Mouse (Mus musculus) heart, embryonic 10.5 days (tissue): ENCODE measurements at regions not wholly inside any gene's neighbourhood (a gene's known extent, or its start where the extent isn't known, plus 50 kb on each side); places are given as distances from the start of the nearest gene placed in this dataset.

Experiments
- DNase-seq: peaks from one replicate; pipeline ENCODE4 v3.0.0-alpha.2; 2017; ENCODE audit warnings: low spot score
- H3K27ac ChIP-seq: fragments of 300-500 bp; sonication (generic); 2 replicates; pipeline ENCODE4 v1.5.1; 2016; ENCODE audit warnings: mild to moderate bottlenecking
- H3K27me3 ChIP-seq: fragments of 300-500 bp; sonication (generic); 2 replicates; pipeline ENCODE4 v1.6.1; 2016; ENCODE audit warnings: mild to moderate bottlenecking; ENCODE audit not compliant: poor library complexity, insufficient read depth, severe bottlenecking
- H3K36me3 ChIP-seq: fragments of 300-500 bp; sonication (generic); 2 replicates; pipeline ENCODE4 v1.6.1; 2016; ENCODE audit warnings: mild to moderate bottlenecking, moderate library complexity
- H3K4me1 ChIP-seq: fragments of 300-500 bp; sonication (generic); 2 replicates; pipeline ENCODE4 v1.6.1; 2016; ENCODE audit warnings: mild to moderate bottlenecking
- H3K4me3 ChIP-seq: fragments of 300-500 bp; sonication (generic); 2 replicates; pipeline ENCODE4 v1.5.1; 2016; ENCODE audit warnings: mild to moderate bottlenecking, moderate library complexity
- H3K9me3 ChIP-seq: fragments of 300-500 bp; sonication (generic); 2 replicates; pipeline ENCODE4 v1.6.1; 2016; ENCODE audit warnings: mild to moderate bottlenecking, moderate library complexity
- WGBS: fragments of 180-500 bp; shearing (Covaris S2); methylation state at CpG from one replicate; pipeline ENCODE4 v1.1.7; 2016; 5-methylcytosine and 5-hydroxymethylcytosine counted together

DNA sequence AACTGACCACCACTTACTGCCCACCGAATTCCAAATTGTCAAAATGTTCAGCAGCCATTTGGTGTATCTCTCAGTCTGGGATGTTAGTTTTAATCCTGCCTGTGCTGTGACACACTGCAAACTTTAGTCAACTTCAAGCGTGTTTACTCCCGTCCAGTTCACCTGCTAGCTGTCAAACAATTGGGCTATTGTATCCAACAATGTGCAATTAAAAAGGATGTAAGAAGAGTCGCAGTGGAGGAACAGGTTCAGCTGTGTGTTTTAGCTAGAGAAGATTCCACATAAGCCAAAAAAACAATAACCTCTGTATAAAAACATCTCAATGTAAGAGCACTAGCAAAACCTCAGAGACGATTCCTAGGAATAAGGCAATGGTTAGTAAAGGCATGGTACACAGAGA, 392.7 kb upstream of the Prickle1 start:
- DNase-seq: no peak

DNA sequence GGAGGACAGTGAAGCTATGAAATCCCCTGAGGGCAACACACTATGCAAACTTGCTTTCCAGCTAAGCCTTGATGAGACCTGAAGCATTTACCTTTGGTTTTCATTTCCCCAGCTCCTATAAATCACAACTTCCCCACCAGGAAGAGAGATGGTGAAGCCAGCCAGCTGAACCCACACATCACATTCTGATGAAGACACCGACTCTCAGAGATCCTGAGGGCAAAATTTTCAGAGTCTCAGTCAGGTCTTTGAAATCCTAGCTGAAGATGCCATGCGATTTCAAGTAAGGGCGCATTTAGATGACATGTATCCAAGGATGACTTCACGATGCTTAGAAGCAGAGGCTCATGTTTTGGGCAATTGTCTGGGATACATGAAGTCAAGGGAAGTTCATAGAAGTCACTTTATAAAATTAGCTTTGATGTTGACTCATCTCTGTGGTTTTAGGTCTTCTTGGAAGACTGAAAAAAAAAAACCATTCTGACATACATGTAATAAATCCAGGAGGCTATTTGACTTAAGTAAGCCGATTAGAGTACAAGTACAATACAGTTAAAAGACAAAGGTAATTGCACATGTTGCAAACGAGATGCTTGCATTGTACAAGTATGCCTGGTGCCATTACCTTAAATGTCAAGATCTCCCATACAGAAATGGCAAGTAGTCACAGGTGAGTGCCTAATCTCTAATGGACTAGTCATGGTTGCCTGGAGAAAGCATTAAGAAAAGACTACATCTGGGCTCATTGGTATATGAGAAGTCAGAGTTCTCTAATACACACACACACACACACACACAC, 391.1 kb upstream of the Prickle1 start:
- Histone ChIP-seq H3K4me3 (no peak overlapping the region), H3K9me3 (no peaks in the 10 kb centered on the region), H3K27ac (no peak overlapping the region), H3K36me3 (no peaks in the 10 kb centered on the region), H3K4me1 (no peaks in the 10 kb centered on the region), H3K27me3 (no peaks in the 10 kb centered on the region)
- DNase-seq: no peak
- WGBS: 88% methylated on average over 6 of the region's 6 CpGs

More for the DNA sequence above, 392.7 kb upstream of the Prickle1 start:
- no peak overlapping the region for H3K27ac ChIP-seq
- H3K4me1 ChIP-seq: no peaks in the 10 kb centered on the region
- no peaks in the 10 kb centered on the region for H3K36me3 ChIP-seq
- no peaks in the 10 kb centered on the region for H3K27me3 ChIP-seq
- no peak overlapping the region for H3K4me3 ChIP-seq
- H3K9me3 ChIP-seq: no peaks in the 10 kb centered on the region
- 75% methylated on average over 5 of the region's 5 CpGs for WGBS

DNA sequence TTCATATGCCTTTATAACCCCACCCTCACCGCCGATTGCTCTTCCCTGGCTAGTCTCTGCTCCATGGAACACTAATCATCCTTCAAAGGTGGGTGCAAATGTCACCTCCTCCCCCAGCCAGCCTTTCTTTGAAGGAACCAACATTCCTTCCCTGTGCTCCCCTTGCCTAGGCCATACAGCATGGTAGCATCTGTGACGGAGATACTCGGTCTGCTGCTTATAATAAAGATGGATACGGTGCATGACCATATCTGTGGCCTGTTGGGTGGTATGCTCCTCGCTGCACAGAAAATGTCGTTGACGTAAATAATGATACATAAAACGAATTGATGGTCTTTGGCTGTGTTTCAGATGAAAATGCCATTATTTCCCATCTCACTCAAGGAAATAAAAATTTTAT, 386.4 kb upstream of the Prickle1 start:
- DNase-seq: no peak
- no peak overlapping the region for H3K4me3 ChIP-seq
- WGBS: 93% methylated on average over 9 of the region's 9 CpGs
- no peaks in the 10 kb centered on the region for H3K9me3 ChIP-seq
- peaks cover 4% of the 10 kb centered on the region; the same call in 1 of the 2 replicates for H3K4me1 ChIP-seq
- no peaks in the 10 kb centered on the region for H3K27me3 ChIP-seq
- H3K27ac ChIP-seq: no peak overlapping the region
- no peaks in the 10 kb centered on the region for H3K36me3 ChIP-seq

DNA sequence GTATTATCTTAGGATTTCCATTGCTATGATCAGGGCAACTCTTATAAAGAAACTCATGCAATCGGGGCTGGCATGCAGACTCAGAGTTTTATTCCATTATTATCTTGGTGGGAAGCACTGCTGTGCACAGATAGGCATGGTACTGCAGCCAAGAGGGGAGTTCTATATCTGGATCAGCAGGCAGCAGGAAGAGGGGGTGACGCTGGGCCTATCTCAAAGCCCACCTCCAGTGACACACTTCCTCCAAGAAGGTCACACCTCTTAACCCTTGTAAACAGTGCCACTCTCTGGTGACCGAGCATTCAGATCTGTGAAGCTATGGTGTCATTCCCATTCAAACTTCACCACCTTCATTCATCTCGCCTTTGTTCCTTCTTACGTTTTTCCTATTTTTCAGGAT, 381.8 kb upstream of the Prickle1 start:
- no peak overlapping the region for H3K4me3 ChIP-seq
- peak; percentile 81 for DNase-seq
- H3K27ac ChIP-seq: no peak overlapping the region
- WGBS: 50% methylated on average over 5 of the region's 5 CpGs
- H3K4me1 ChIP-seq: peaks cover 13% of the 10 kb centered on the region; the same call in 1 of the 2 replicates
- H3K27me3 ChIP-seq: no peaks in the 10 kb centered on the region
- H3K36me3 ChIP-seq: no peaks in the 10 kb centered on the region
- H3K9me3 ChIP-seq: no peaks in the 10 kb centered on the region

DNA sequence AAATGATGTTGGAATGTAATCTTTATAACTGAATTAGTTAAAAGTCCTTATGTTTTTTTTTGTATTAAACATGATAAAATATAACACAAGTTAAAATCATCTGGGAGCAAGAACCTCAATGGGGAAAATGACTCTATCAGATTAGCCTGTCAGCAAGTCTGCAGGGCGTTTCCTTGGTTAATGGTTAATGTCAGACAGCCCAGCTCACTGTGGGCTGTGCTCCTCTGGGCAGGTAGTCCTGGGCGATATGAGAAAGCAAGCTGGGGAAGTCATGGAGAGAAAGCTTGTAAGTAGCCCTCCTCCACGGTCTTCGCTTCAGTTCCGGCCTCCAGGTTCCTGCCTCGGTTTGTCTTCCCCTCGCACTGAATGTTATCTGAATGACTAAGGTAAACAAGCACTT, 379.0 kb upstream of the Prickle1 start:
- Histone ChIP-seq H3K27ac (0 out of 2 replicates have a peak overlapping the region, but pooled peaks have one; percentile 42), H3K27me3 (no peaks in the 10 kb centered on the region), H3K36me3 (no peaks in the 10 kb centered on the region), H3K4me3 (no peak overlapping the region), H3K4me1 (peaks cover 13% of the 10 kb centered on the region; the same call in 1 of the 2 replicates), H3K9me3 (no peaks in the 10 kb centered on the region)
- no peak for DNase-seq
- 8% methylated on average over 7 of the region's 7 CpGs for WGBS

DNA sequence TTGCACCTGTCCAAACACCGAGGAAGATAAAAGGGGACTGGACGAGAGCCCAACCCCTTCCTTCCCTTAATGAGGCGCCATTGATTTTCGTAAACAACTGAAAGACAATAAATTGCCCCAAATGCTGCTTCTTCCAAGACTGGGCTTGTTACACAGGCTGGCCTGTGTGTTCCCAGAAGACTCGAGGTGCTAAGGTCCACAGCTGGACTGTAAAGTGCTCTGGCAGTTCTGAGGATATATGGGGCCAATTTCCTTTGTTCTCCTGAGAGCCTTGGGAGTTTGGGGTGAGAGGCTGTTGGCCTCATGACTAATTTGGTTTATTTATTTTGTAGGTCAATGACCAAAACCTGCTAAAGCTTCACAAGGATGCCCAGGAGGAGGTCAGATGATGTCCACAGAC, 377.3 kb upstream of the Prickle1 start:
- WGBS: 66% methylated on average over 5 of the region's 5 CpGs
- H3K4me3 ChIP-seq: no peak overlapping the region
- no peaks in the 10 kb centered on the region for H3K36me3 ChIP-seq
- H3K27ac ChIP-seq: no peak overlapping the region
- H3K27me3 ChIP-seq: no peaks in the 10 kb centered on the region
- peaks cover 13% of the 10 kb centered on the region; the same call in 1 of the 2 replicates for H3K4me1 ChIP-seq
- no peaks in the 10 kb centered on the region for H3K9me3 ChIP-seq
- no peak for DNase-seq

DNA sequence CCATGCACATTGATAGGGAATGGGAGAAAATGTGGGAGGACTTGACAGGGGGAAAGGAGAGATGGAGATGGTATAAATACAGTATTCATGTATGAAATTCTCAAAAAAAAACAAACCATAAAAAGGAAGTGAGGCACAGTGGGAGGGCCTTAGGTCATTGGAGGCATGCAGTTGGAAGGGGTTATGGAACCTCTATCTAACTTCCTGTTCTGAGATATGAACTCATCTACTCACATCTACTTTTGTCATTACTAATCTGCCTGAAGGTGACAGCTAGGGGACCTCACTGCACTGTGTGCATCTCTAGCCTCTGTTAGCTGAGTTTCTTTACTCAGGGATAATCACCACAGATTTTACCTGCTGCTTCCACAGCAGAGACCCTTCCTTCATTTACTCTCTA, 366.3 kb upstream of the Prickle1 start:
- H3K36me3 ChIP-seq: no peaks in the 10 kb centered on the region
- H3K27me3 ChIP-seq: no peaks in the 10 kb centered on the region
- no peak for DNase-seq
- no peak overlapping the region for H3K27ac ChIP-seq
- no peaks in the 10 kb centered on the region for H3K9me3 ChIP-seq
- H3K4me1 ChIP-seq: no peaks in the 10 kb centered on the region
- no peak overlapping the region for H3K4me3 ChIP-seq

DNA sequence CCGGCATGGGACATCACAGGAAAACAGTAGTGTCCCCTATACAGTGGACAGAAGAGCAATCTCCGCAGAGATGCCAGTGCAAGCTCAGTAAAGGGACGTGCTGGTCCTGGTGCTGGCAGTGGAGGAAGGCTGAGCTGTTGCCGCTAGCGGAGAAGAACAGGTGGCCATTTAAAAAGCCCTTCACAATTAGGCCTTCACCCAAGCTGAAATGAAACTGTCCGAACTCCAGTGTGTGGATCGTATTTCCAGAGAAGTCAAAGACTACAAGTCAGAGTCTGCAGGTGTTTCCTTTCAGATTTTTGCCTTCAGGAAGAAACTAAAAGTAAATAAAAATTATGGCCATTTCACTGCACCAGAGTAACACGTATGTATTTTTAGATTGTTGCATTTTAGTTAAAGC, 364.2 kb upstream of the Prickle1 start:
- no peaks in the 10 kb centered on the region for H3K27me3 ChIP-seq
- DNase-seq: no peak
- H3K9me3 ChIP-seq: 0 out of 2 replicates have a peak, but pooled peaks cover 5% of the 10 kb centered on the region
- 0 out of 2 replicates have a peak, but pooled peaks cover 2% of the 10 kb centered on the region for H3K36me3 ChIP-seq
- 76% methylated on average over 8 of the region's 8 CpGs for WGBS
- no peak overlapping the region for H3K27ac ChIP-seq
- no peak overlapping the region for H3K4me3 ChIP-seq
- H3K4me1 ChIP-seq: no peaks in the 10 kb centered on the region

DNA sequence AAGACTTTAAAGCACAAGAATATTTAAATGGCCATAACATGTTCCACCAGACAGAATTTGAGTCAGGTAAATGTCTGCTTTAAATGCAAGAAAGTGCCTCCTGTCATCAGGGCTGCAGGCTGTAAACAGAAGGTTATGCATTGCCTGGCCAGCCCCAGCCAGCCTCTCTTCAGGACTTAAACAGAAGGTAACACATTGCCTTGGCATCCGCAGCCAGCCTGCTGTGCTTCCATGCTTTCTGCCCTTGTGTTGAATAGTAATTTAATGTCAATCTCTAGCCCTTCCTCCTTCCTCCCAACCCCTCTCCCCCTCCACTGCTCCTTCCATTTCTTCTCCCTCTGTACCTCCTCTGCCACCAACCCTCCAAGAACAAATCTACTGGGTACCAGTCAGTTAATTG, 362.4 kb upstream of the Prickle1 start:
- Histone ChIP-seq H3K4me1 (no peaks in the 10 kb centered on the region), H3K36me3 (0 out of 2 replicates have a peak, but pooled peaks cover 2% of the 10 kb centered on the region), H3K27me3 (no peaks in the 10 kb centered on the region), H3K9me3 (0 out of 2 replicates have a peak, but pooled peaks cover 5% of the 10 kb centered on the region), H3K27ac (no peak overlapping the region), H3K4me3 (no peak overlapping the region)
- no peak for DNase-seq
- 88% methylated on average over 1 of the region's 1 CpGs for WGBS

DNA sequence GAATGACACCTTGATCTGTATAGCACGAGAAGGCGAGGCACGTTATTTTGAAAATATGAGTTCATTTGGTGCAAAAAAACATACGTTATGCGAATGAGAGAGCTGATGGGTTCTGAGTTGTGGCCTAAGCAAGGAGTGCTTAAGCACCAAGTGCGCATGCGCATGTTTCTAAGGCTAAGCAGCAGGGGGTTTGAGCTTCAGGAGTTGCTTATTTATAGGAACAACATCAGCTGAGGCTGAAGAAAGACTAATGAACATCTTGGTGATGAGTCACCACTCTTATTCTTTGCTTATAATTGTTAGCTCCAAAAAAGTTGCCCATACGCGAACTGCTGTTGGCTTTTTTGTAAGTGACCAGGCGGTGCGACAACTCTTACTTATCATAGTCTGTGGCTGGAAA, 361.1 kb upstream of the Prickle1 start:
- DNase-seq: no peak
- 0 out of 2 replicates have a peak, but pooled peaks cover 2% of the 10 kb centered on the region for H3K36me3 ChIP-seq
- H3K4me3 ChIP-seq: no peak overlapping the region
- H3K4me1 ChIP-seq: no peaks in the 10 kb centered on the region
- 93% methylated on average over 11 of the region's 11 CpGs for WGBS
- H3K27ac ChIP-seq: no peak overlapping the region
- H3K9me3 ChIP-seq: 0 out of 2 replicates have a peak, but pooled peaks cover 5% of the 10 kb centered on the region
- H3K27me3 ChIP-seq: no peaks in the 10 kb centered on the region

DNA sequence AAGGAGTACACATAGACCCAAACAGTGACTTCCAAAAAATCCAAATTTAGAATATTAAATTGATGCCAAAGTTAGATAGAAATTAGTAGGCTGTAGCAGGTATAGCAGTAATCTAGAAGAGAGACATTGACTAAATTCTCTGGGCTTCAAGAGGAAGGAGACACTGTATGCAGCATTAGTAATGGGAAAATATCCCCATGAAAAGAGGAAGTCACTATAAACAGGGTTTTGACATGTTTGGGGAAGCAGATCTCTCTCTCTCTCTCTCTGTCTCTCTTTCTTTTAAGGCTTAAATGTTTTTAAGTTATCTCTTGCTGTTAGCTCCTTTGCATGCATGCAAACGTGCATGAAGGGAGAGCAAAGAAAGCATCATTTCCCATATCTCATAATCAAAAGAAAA, 357.9 kb upstream of the Prickle1 start:
- DNase-seq: no peak
- 69% methylated on average over 1 of the region's 1 CpGs for WGBS
- Histone ChIP-seq H3K27ac (no peak overlapping the region), H3K4me3 (no peak overlapping the region), H3K4me1 (no peaks in the 10 kb centered on the region), H3K36me3 (0 out of 2 replicates have a peak, but pooled peaks cover 2% of the 10 kb centered on the region), H3K27me3 (no peaks in the 10 kb centered on the region), H3K9me3 (0 out of 2 replicates have a peak, but pooled peaks cover 5% of the 10 kb centered on the region)

DNA sequence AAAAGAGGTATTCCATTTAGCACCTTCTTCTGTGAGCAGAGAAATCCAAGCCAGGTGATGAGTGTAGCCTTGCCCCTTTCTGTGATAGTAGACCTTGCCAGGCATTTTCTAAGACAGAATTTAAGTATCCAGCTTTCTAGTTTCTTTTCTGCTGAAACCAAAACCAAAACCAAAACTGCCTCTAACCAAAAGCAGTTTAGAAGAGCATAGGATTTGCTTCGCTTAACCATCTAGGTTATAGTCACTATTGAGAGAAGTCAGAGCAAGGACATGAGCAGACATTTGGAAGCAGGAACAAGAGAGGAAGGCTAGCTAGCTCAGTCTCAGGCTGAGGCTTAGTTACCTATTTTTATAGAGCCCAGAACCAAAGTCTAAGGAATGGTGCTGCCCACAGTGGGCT, 354.8 kb upstream of the Prickle1 start:
- DNase-seq: no peak
- 90% methylated on average over 1 of the region's 1 CpGs for WGBS
- no peaks in the 10 kb centered on the region for H3K27me3 ChIP-seq

DNA sequence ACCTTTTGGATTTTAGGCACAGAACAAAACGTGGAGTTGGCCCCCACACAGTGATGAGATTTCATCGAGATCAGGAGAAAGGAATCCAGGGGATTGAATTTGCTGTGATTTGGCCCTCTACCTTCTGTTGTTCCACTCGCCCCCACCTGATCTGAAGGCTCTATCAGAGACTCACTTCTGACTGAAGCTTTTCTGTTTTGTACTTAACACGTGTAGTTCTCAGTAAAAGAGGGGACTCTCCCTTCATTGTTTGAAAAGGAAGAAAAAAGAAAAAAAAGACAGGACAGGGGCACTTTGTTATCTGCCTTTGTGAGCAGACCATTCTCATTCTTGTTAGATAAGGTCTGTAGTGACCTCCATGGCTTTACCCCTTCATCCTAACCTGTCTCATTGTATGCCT, 353.2 kb upstream of the Prickle1 start:
- Histone ChIP-seq H3K27me3 (no peaks in the 10 kb centered on the region), H3K36me3 (no peaks in the 10 kb centered on the region), H3K4me3 (no peak overlapping the region), H3K27ac (no peak overlapping the region), H3K4me1 (no peaks in the 10 kb centered on the region), H3K9me3 (no peaks in the 10 kb centered on the region)
- 65% methylated on average over 4 of the region's 4 CpGs for WGBS
- no peak for DNase-seq

More for the DNA sequence above, 354.8 kb upstream of the Prickle1 start:
- Histone ChIP-seq H3K36me3 (no peaks in the 10 kb centered on the region), H3K4me1 (no peaks in the 10 kb centered on the region), H3K4me3 (no peak overlapping the region), H3K9me3 (no peaks in the 10 kb centered on the region), H3K27ac (no peak overlapping the region)
